Mouse (Mus musculus): Measurements from ENCODE around the gene Ggn. TPM values are rescaled to one million over a fixed set of nuclear protein-coding genes. Genes with fewer than 3 reads are reported as not detected.

Gene Ggn
- total and polyA plus RNA-seq, 3 experiments = 0.13 to 1.0 (median 0.30) TPM

- in situ Hi-C loops (cut with MboI; ENCODE audit: low pct_ligation_motif_present, low pct_unique_long_range_greater_than_20kb, low sequenced_read_pairs) = no loop called here
- H3K9ac ChIP-seq (ENCODE audit: insufficient read depth, low read depth) = peak overlapping the region; percentile 75
- H3K4me3 ChIP-seq (replicated peaks in 1 of 3; ENCODE audit: low read depth in 2 of 3, low read length in 2 of 3, poor library complexity in 1 of 3) = peak overlapping the region; percentile 66 to 85 (median 76)
These were observed 1.2 kb upstream of the Ggn start for GRCm38 (mm10) chr7:29168791-29169230.

GRCm38 (mm10) chr7:29169231-29170065 is 562 bp upstream of the Ggn start:
- Histone ChIP-seq H3K79me2 (replicated peaks; ENCODE audit: control insufficient read depth, extremely low read depth, insufficient read depth, poor library complexity, severe bottlenecking) (no peaks in the 10 kb centered on the region), H3K4me1 (ENCODE audit: control insufficient read depth in 1 of 2, insufficient read depth in 2 of 2) (peaks cover 12 to 35% of the 10 kb centered on the region in 2 experiments), H3K4me3 (replicated peaks in 1 of 3; ENCODE audit: low read depth in 2 of 3, low read length in 2 of 3, poor library complexity in 1 of 3) (peak overlapping the region; percentile 66 to 85 (median 76)), H3K36me3 (replicated peaks in 1 of 2; ENCODE audit: control insufficient read depth in 1 of 2, insufficient read depth in 1 of 2, low read length in 1 of 2) (peaks cover 24 to 50% of the 10 kb centered on the region in 2 experiments), H3K9ac (ENCODE audit: insufficient read depth, low read depth) (peak overlapping the region; percentile 75), H3K4me2 (ENCODE audit: insufficient read depth, low read depth, poor library complexity, severe bottlenecking) (peak overlapping the region; percentile 84), H3K9me3 (replicated peaks; ENCODE audit: low read length) (no peaks in the 10 kb centered on the region), H3K27me3 (replicated peaks) (no peaks in the 10 kb centered on the region), H3K27ac (ENCODE audit: insufficient read depth, low read depth) (peak overlapping the region; percentile 17; the same call in 1 of the 2 replicates)
- peak; percentile 93 for DNase-seq (ENCODE audit: extremely low read depth)
- in situ Hi-C loops (cut with MboI; ENCODE audit: low pct_ligation_motif_present, low pct_unique_long_range_greater_than_20kb, low sequenced_read_pairs) = no loop called here
- dilution Hi-C loops (cut with MboI; ENCODE audit: extremely low pct_ligation_motif_present, extremely low pct_unique_long_range_greater_than_20kb, low sequenced_read_pairs) = no loop called here
- TF ChIP-seq MAZ (IDR thresholded peaks at IDR 0.05; ENCODE audit: low read depth, low read length) (peak; percentile 89), SIN3A (IDR thresholded peaks at IDR 0.05; ENCODE audit: low read length) (peak; percentile 58; the same call in 1 of the 2 replicates), JUN (IDR thresholded peaks at IDR 0.05; ENCODE audit: insufficient read depth, low read depth, low read length) (no peak), JUND (conservative IDR thresholded peaks at IDR 0.05; ENCODE audit: low read depth, low read length) (no peak), USF1 (IDR thresholded peaks at IDR 0.05; ENCODE audit: low read depth, low read length) (no peak), POLR2AphosphoS2 (IDR thresholded peaks at IDR 0.05; ENCODE audit: low read depth, low read length) (no peak), IRF4 (IDR thresholded peaks at IDR 0.05; ENCODE audit: low read depth, low read length) (no peak; the same call in 1 of the 2 replicates), ZMIZ1 (IDR thresholded peaks at IDR 0.05; ENCODE audit: low read depth, low read length) (0 out of 2 replicates have a peak, but pooled peaks have one; percentile 19), USF2 (conservative IDR thresholded peaks at IDR 0.05; ENCODE audit: low read depth, low read length) (no peak), CHD2 (IDR thresholded peaks at IDR 0.05; ENCODE audit: low read length) (peak; percentile 96), TCF12 (IDR thresholded peaks at IDR 0.05; ENCODE audit: low read depth, low read length) (no peak; the same call in 1 of the 2 replicates), NRF1 (IDR thresholded peaks at IDR 0.05; ENCODE audit: low read depth, low read length) (0 out of 2 replicates have a peak, but pooled peaks have one; percentile 12), KAT2A (IDR thresholded peaks at IDR 0.05; ENCODE audit: insufficient replicate concordance, low read length) (no peak), MEF2A (IDR thresholded peaks at IDR 0.05; ENCODE audit: borderline replicate concordance, low read depth, low read length) (peak; percentile 42; the same call in 1 of the 2 replicates), UBTF (IDR thresholded peaks at IDR 0.05; ENCODE audit: low read depth, low read length) (no peak), MAX (IDR thresholded peaks at IDR 0.05; ENCODE audit: low read length) (no peak), PAX5 (IDR thresholded peaks at IDR 0.05; ENCODE audit: low read length) (no peak), ETS1 (conservative IDR thresholded peaks at IDR 0.05; ENCODE audit: low read depth, low read length) (no peak), MAFK (IDR thresholded peaks at IDR 0.05; ENCODE audit: insufficient replicate concordance, low read length) (no peak), BHLHE40 (IDR thresholded peaks at IDR 0.05; ENCODE audit: low read depth, low read length) (peak; percentile 39)

More at GRCm38 (mm10) chr7:29168791-29169230, 1.2 kb upstream of the Ggn start:
- no peaks in the 10 kb centered on the region for H3K27me3 ChIP-seq (replicated peaks)
- no peaks in the 10 kb centered on the region for H3K9me3 ChIP-seq (replicated peaks; ENCODE audit: low read length)
- no peak overlapping the region; the same call in 1 of the 2 replicates for H3K27ac ChIP-seq (ENCODE audit: insufficient read depth, low read depth)
- H3K4me2 ChIP-seq (ENCODE audit: insufficient read depth, low read depth, poor library complexity, severe bottlenecking) = peak overlapping the region; percentile 84
- H3K4me1 ChIP-seq (ENCODE audit: control insufficient read depth in 1 of 2, insufficient read depth in 2 of 2) = peaks cover 14 to 40% of the 10 kb centered on the region in 2 experiments
- dilution Hi-C loops (cut with MboI; ENCODE audit: extremely low pct_ligation_motif_present, extremely low pct_unique_long_range_greater_than_20kb, low sequenced_read_pairs) = no loop called here
- no peak for DNase-seq (ENCODE audit: extremely low read depth)
- H3K79me2 ChIP-seq (replicated peaks; ENCODE audit: control insufficient read depth, extremely low read depth, insufficient read depth, poor library complexity, severe bottlenecking) = no peaks in the 10 kb centered on the region
- peaks cover 21 to 45% of the 10 kb centered on the region in 2 experiments for H3K36me3 ChIP-seq (replicated peaks in 1 of 2; ENCODE audit: control insufficient read depth in 1 of 2, insufficient read depth in 1 of 2, low read length in 1 of 2)
- no peak for TF ChIP-seq ZC3H11A (IDR thresholded peaks at IDR 0.05; ENCODE audit: low read depth, low read length)
- TF ChIP-seq BHLHE40 (IDR thresholded peaks at IDR 0.05; ENCODE audit: low read depth, low read length) = peak; percentile 52; the same call in 1 of the 2 replicates
- no peak for TF ChIP-seq GABPA (IDR thresholded peaks at IDR 0.05; ENCODE audit: insufficient replicate concordance, low read depth, low read length)
- no peak for TF ChIP-seq RAD21 (IDR thresholded peaks at IDR 0.05; ENCODE audit: low read depth, low read length)
- no peak for TF ChIP-seq ZNF384 (IDR thresholded peaks at IDR 0.05; ENCODE audit: low read depth, low read length)
- TF ChIP-seq USF2 (conservative IDR thresholded peaks at IDR 0.05; ENCODE audit: low read depth, low read length) = peak; percentile 42
- no peak for TF ChIP-seq JUN (IDR thresholded peaks at IDR 0.05; ENCODE audit: insufficient read depth, low read depth, low read length)
- TF ChIP-seq CHD2 (IDR thresholded peaks at IDR 0.05; ENCODE audit: low read length) = no peak
- no peak for TF ChIP-seq KAT2A (IDR thresholded peaks at IDR 0.05; ENCODE audit: insufficient replicate concordance, low read length)
- no peak for TF ChIP-seq E2F4 (IDR thresholded peaks at IDR 0.05; ENCODE audit: insufficient replicate concordance, low read depth, low read length)
- peak; percentile 65 for TF ChIP-seq USF1 (IDR thresholded peaks at IDR 0.05; ENCODE audit: low read depth, low read length)
- no peak for TF ChIP-seq CHD1 (IDR thresholded peaks at IDR 0.05; ENCODE audit: low read depth, low read length)
- no peak for TF ChIP-seq ETS1 (conservative IDR thresholded peaks at IDR 0.05; ENCODE audit: low read depth, low read length)
- no peak for TF ChIP-seq MEF2A (IDR thresholded peaks at IDR 0.05; ENCODE audit: borderline replicate concordance, low read depth, low read length)
- TF ChIP-seq PAX5 (IDR thresholded peaks at IDR 0.05; ENCODE audit: low read length) = no peak
- no peak for TF ChIP-seq TCF12 (IDR thresholded peaks at IDR 0.05; ENCODE audit: low read depth, low read length)
- no peak for TF ChIP-seq MAX (IDR thresholded peaks at IDR 0.05; ENCODE audit: low read length)
- TF ChIP-seq MAZ (IDR thresholded peaks at IDR 0.05; ENCODE audit: low read depth, low read length) = no peak
- no peak for TF ChIP-seq POLR2AphosphoS2 (IDR thresholded peaks at IDR 0.05; ENCODE audit: low read depth, low read length)
- no peak for TF ChIP-seq HCFC1 (IDR thresholded peaks at IDR 0.05; ENCODE audit: low read depth, low read length)
- TF ChIP-seq JUND (conservative IDR thresholded peaks at IDR 0.05; ENCODE audit: low read depth, low read length) = no peak
- TF ChIP-seq IRF4 (IDR thresholded peaks at IDR 0.05; ENCODE audit: low read depth, low read length) = no peak
- TF ChIP-seq RCOR1 (conservative IDR thresholded peaks at IDR 0.05; ENCODE audit: low read depth, low read length) = no peak
- no peak for TF ChIP-seq SMC3 (IDR thresholded peaks at IDR 0.05; ENCODE audit: low read depth, low read length)
- TF ChIP-seq MXI1 (IDR thresholded peaks at IDR 0.05; ENCODE audit: low read depth, low read length) = no peak
